Mouse (Mus musculus): ENCODE measurements around the gene Hook2.
A peak's percentile ranks its signal among the peaks of the same experiment; 100 is the strongest.

The Hook2 gene

GRCm38 (mm10) chr8:84990349-84990748 lies at the start of gene Hook2:
Gene Hook2 (plus strand): TSS chr8:84990603.
- DNase-seq (ENCODE audit: low read depth, low spot score), result peak; percentile 98

GRCm38 (mm10) chr8:84943699-84944098 lies 46.7 kb upstream of the Hook2 start:
- no peak for DNase-seq (ENCODE audit: low read depth, low spot score)

- peak; percentile 55 for DNase-seq (ENCODE audit: low read depth, low spot score)
Measured at GRCm38 (mm10) chr8:84944478-84945160, 45.8 kb upstream of the Hook2 start.

DNA sequence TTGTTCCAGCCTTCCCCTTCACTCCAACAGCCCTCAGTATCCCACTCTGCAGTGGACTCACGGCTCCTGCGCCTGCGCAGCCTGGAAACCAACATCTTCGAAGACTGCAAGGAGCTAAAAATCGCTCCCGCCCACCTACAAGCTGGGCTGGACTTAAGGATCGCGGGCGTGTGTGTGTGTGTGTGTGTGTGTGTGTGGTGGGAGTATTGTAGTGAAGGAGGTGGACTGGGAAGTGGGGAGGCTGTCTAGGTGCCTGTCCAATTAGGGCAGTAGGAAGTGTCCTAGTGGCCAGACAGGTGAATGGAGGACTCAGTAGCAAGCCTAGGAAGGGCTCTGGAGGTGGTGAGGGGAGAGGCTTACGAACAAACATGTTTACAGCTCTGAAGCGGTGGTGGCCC lies 45.2 kb upstream of the Hook2 start:
- DNase-seq (ENCODE audit: low read depth, low spot score), result no peak

GRCm38 (mm10) chr8:84945633-84946527 lies 44.5 kb upstream of the Hook2 start:
- DNase-seq (ENCODE audit: low read depth, low spot score), result no peak

GRCm38 (mm10) chr8:84946528-84947240 lies 43.7 kb upstream of the Hook2 start, which contains the start of gene Rtbdn:
Gene Rtbdn (plus strand): TSS chr8:84946991.
- DNase-seq (ENCODE audit: low read depth, low spot score), result no peak

DNA sequence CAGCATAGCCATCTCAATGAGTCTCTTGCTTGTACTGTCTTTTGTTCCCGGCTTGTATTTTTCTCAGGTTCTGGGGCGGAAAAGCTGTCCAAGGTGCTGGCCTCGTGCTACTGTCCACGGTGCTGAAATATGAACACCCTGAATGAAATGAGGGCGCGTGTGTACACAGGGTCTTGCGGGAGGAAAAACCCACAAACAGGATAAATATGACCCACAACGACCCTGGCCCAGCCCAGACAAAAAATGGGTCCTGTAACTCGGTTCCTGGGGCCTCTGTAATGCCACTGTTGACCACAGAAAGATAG lies 43.2 kb upstream of the Hook2 start:
- peak; percentile 44 for DNase-seq (ENCODE audit: low read depth, low spot score)

GRCm38 (mm10) chr8:84949753-84950152 lies 40.6 kb upstream of the Hook2 start:
- no peak for DNase-seq (ENCODE audit: low read depth, low spot score)

DNA sequence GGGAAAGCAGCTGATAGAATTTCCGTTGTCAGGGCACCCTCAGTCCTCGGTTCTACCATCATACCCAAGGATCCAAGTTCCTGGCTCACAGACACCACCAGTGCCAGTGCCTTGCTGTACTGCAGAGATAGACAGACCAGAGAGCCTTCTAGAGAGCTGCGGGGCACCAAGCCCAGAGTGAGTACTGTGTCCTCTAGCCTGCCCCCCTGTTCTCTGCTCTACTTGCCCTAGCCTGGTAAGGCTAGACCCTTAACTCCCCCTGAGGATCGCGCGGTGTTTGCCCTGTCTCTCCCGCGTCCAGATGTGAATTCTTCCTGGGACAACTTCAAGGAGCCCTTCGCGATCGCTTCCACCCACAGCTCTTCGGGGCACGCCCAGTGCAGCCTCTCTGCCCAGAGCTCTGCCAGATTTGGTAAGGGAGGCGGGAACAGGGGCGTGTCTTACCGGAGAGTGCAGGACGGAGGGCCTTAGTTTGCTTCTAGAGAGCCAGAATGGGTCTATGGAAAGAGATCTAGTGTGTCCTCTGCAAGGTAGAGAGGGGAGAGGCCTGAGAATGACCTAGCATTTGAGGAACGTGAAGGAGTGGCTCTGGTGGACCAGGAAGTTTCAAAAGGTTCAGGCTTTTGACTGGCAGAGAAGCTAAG lies 37.7 kb upstream of the Hook2 start:
- peak; percentile 43 for DNase-seq (ENCODE audit: low read depth, low spot score)

- DNase-seq (ENCODE audit: low read depth, low spot score), result peak; percentile 74
Measured at GRCm38 (mm10) chr8:84956768-84957167, 33.6 kb upstream of the Hook2 start.

- DNase-seq (ENCODE audit: low read depth, low spot score), result no peak
Measured at GRCm38 (mm10) chr8:84959811-84960210, 30.6 kb upstream of the Hook2 start.

GRCm38 (mm10) chr8:84963952-84964351 lies 26.5 kb upstream of the Hook2 start:
- no peak for DNase-seq (ENCODE audit: low read depth, low spot score)

DNA sequence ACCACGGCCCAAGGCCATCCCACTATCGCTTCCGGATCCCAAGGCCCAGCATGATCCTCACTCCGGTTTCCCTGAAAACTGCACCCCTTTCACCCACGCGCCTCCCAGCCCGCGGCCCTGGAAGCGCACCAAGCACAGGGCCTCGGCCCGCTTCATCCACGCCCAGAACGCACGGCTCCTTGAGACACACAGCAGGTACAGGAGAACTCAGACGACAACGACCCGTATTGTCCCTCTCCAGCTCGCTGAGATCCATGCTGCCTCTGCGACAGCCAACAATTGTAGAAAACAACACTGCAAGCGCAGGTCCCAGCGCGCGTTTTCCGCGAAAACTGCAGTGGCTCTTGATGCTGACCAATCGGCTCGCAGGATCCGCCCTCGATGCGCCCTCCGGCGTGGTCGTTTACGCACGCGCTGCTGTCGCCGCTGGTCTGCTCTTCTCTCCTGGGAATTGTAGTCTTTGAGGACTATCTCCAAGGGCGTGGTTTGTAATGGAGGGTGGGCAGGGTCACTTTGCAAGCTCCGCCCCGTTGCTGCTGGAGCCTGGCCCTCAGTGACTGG lies 24.6 kb upstream of the Hook2 start:
- DNase-seq (ENCODE audit: low read depth, low spot score), result peak; percentile 96

GRCm38 (mm10) chr8:84966603-84967002 lies 23.8 kb upstream of the Hook2 start:
- DNase-seq (ENCODE audit: low read depth, low spot score), result no peak

GRCm38 (mm10) chr8:84967532-84968304 lies 22.7 kb upstream of the Hook2 start:
- DNase-seq (ENCODE audit: low read depth, low spot score), result no peak

DNA sequence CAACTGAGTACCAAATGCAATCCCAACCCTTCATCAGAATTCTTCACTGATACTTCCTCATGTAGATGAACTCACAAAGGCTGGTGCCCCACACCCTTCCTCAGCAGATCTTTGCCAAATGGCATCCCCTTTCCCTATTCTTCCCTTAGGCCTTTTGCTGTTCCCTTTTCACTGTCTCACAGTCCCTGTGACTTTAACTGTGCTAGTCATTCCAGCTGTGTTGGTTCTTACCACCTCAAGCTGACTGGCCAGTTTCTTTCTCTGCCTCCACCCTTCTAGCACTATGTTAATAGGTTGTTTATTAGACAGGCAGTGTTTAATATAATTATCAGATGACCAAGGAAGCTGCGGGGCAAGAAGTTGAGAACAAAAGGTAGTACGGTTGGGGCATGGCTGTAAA lies 21.8 kb upstream of the Hook2 start:
- no peak for DNase-seq (ENCODE audit: low read depth, low spot score)

DNA sequence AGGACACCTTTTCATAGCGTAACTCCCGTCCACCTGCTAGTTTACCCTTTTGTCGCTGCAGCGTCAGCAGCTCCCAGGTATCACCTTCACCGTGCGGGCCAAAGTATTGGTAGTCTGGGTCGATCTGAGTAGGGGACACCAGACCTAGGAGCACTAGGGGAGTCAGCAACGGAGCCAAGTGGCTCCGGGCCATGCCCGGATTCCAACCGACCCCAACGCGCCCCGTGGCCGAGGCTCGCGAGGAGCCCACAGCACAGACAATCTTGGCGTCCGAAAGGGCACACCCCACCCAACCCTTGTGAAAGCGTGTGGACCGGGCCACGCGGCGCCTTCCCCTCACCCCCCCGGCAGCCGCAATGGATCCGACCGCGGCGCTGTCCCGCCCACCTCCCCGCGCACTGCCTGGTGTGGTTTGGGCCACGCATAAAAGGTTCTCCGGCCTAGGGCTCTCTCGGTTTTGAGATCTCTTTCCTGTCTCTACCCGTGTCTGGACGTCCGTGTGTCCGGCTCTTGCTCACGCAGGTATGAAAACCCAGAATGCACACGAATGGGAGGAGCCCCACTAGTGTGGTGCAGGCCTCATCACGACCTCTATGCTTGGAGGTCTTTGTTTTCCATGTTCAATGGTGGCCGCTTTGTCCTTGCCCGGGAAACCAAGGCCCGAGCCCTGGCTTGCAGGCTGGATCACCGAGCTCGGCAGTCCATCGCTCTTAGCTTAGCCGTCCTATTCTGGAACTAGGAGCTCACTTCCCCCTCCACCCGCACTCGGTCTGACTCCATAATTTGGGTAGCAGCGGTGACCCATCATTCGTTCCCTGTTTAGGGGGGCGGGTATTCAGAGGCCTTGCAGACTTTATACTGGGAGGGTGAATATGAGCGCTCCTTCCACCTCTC lies 20.9 kb upstream of the Hook2 start, which contains the start of the genes Gm49661, Prdx2 and Rnaseh2a:
Gene Gm49661, minus strand, starts transcription at position 193 of the 894 bp plus-strand sequence.
Gene Prdx2, plus strand, starts transcription at position 347 of the 894 bp plus-strand sequence.
Gene Rnaseh2a, minus strand, starts transcription at position 527 of the 894 bp plus-strand sequence.
- peak; percentile 81 for DNase-seq (ENCODE audit: low read depth, low spot score)

- DNase-seq (ENCODE audit: low read depth, low spot score), result no peak
Measured at GRCm38 (mm10) chr8:84970135-84970790, 20.1 kb upstream of the Hook2 start.

DNA sequence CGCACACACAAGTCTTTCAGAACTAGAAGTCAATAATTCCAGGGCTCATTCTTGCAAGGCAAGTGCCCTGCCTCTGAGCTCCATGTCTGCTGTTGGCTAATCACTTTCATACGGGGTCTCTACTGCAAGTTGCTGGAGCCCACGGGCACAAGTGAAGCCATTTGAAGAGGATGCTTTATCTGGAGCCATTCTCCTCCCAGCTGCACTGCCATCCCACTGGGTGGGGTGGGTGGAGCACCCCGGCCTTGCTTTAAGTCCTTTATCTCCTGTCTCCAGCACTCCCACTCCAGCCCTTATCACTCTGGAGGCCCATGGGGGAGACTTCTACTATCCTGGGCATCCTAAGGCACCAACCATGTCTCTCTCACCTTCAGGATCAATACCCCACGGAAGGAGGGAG lies 19.5 kb upstream of the Hook2 start:
- DNase-seq (ENCODE audit: low read depth, low spot score), result no peak
